ENCODE assay signal across 16 mouse cellular contexts in the genomic region with DNA sequence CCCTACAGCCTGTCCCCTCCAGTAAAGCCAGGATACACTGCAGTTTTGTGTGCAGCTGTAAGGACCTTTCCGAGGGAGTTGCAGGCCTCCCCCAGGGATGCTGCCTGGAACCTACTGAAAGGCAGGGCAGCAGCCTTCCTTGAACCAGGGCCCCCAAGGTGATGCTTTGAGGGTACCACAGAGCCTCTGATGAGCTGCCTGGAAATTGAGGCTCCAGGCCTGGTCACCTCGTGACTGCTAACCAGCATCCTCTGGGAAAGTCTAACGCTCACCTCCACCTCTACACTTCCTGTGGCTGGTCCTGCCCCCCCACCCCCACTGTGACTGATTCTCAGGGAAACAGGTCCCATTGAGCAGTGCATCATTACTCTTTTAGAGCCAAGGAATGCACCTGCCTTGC. TPM values are rescaled to one million over a fixed set of nuclear protein-coding genes. Genes with fewer than 3 reads are reported as not detected.
DNase-seq lines count a peak whose midpoint lies in the region; ATAC-seq and TF ChIP-seq lines count a peak whose summit lies in the region.
"Had no signal": no experiment of that assay in that cellular context is flagged by ENCODE, and none has a peak within 500 bp of the region (broad histone marks: within the 10 kb centered on the region; RNA-seq: fewer than 3 reads in every experiment).

No protein-coding gene starts in this region.

- H3K27ac ChIP-seq in neural tube, embryonic 11.5 days (ENCODE audit: low read depth, low read length), result no peak overlapping the region
- no peak overlapping the region for H3K27ac ChIP-seq in hindbrain, embryonic 10.5 days
- no peak overlapping the region for H3K27ac ChIP-seq in midbrain, embryonic 13.5 days
- no peak overlapping the region for H3K27ac ChIP-seq in gastrocnemius, adult 2 months
- H3K27ac ChIP-seq: heart, embryonic 13.5 days; liver, embryonic 13.5 days had no signal

- intact Hi-C loops in gastrocnemius, adult 2 months (cut with DNase I), result no loop called here

- H3K4me2 ChIP-seq in neural tube, embryonic 11.5 days (ENCODE audit: low read depth), result peak overlapping the region; percentile 98
- H3K4me2 ChIP-seq in midbrain, embryonic 13.5 days (replicated peaks), result peak overlapping the region; percentile 89
- H3K4me2 ChIP-seq: liver, embryonic 13.5 days had no signal

- H3K9ac ChIP-seq in neural tube, embryonic 11.5 days (ENCODE audit: low read length), result no peak overlapping the region
- H3K9ac ChIP-seq in midbrain, embryonic 13.5 days (replicated peaks), result peak overlapping the region; percentile 92
- H3K9ac ChIP-seq: heart, embryonic 13.5 days; liver, embryonic 13.5 days had no signal

- no peak for DNase-seq in neural tube, embryonic 11.5 days (ENCODE audit: low spot score)
- no peak for DNase-seq in neural tube, embryonic 10.5 days (ENCODE audit: extremely low spot score, low spot score)
- no peak for DNase-seq in hindbrain, embryonic 10.5 days (ENCODE audit: low spot score)
- DNase-seq in gastrocnemius, adult 2 months, result no peak
- DNase-seq in ovary, postnatal 10 days (ENCODE audit: low spot score), result no peak
- no peak for DNase-seq in T-cell, adult 2 months (ENCODE audit: low spot score)
- DNase-seq: gastrocnemius, postnatal 14 days; kidney, postnatal 36 days; liver, embryonic 13.5 days; lung, postnatal 14 days; spleen, adult 18-20 months had no signal

- peaks cover 32% of the 10 kb centered on the region for H3K4me1 ChIP-seq in neural tube, embryonic 11.5 days (ENCODE audit: control insufficient read depth, insufficient read depth, low read length)
- H3K4me1 ChIP-seq in hindbrain, embryonic 10.5 days (replicated peaks), result peaks cover 61% of the 10 kb centered on the region
- peaks cover 67% of the 10 kb centered on the region for H3K4me1 ChIP-seq in midbrain, embryonic 13.5 days (replicated peaks)

- 43% methylated on average over 3 of the region's 3 CpGs for WGBS in neural tube, embryonic 11.5 days
- WGBS in hindbrain, embryonic 10.5 days, result 44% methylated on average over 3 of the region's 3 CpGs
- WGBS in midbrain, embryonic 13.5 days, result 46% methylated on average over 3 of the region's 3 CpGs

- peaks cover 64% of the 10 kb centered on the region for H3K27me3 ChIP-seq in neural tube, embryonic 11.5 days (ENCODE audit: control insufficient read depth, insufficient read depth, low read length)
- H3K27me3 ChIP-seq in hindbrain, embryonic 10.5 days (ENCODE audit: insufficient read depth, poor library complexity, severe bottlenecking), result peaks cover 98% of the 10 kb centered on the region
- peaks cover 85% of the 10 kb centered on the region for H3K27me3 ChIP-seq in midbrain, embryonic 13.5 days

- H3K9me3 ChIP-seq in neural tube, embryonic 11.5 days (ENCODE audit: control insufficient read depth, low read length), result no peaks in the 10 kb centered on the region
- H3K9me3 ChIP-seq in hindbrain, embryonic 10.5 days, result no peaks in the 10 kb centered on the region
- no peaks in the 10 kb centered on the region for H3K9me3 ChIP-seq in midbrain, embryonic 13.5 days
- H3K9me3 ChIP-seq: heart, embryonic 13.5 days; liver, embryonic 13.5 days had no signal

- peak overlapping the region; percentile 58 for H3K4me3 ChIP-seq in neural tube, embryonic 11.5 days (ENCODE audit: low read depth, low read length)
- H3K4me3 ChIP-seq in hindbrain, embryonic 10.5 days, result peak overlapping the region; percentile 71; the same call in 1 of the 2 replicates
- H3K4me3 ChIP-seq in midbrain, embryonic 13.5 days (replicated peaks), result peak overlapping the region; percentile 70
- no peak overlapping the region for H3K4me3 ChIP-seq in gastrocnemius, adult 2 months
- H3K4me3 ChIP-seq: erythroblast, embryonic 14.5 days; liver, embryonic 13.5 days had no signal

- no peak for TF ChIP-seq CTCF in gastrocnemius, adult 2 months (IDR thresholded peaks at IDR 0.05)

- ATAC-seq in neural tube, embryonic 11.5 days (ENCODE audit: insufficient read depth, low FRiP score, low TSS enrichment), result no peak
- no peak for ATAC-seq in midbrain, embryonic 13.5 days
- ATAC-seq: Patski had no signal

- H3K36me3 ChIP-seq in neural tube, embryonic 11.5 days (ENCODE audit: control insufficient read depth, insufficient read depth, low read length), result no peaks in the 10 kb centered on the region
- no peaks in the 10 kb centered on the region; the same call in 1 of the 2 replicates for H3K36me3 ChIP-seq in hindbrain, embryonic 10.5 days
- no peaks in the 10 kb centered on the region for H3K36me3 ChIP-seq in midbrain, embryonic 13.5 days
- H3K36me3 ChIP-seq: heart, embryonic 13.5 days; liver, embryonic 13.5 days had no signal

RNA-seq across cellular contexts. Expression of a gene that starts 2.3 kb away (rescaled TPM):
- 8.3 and 9.2 TPM in 2 replicates for polyA plus RNA-seq in neural tube, embryonic 11.5 days (2014; fragmentation: Nextera tagmentation; extraction: Ambion mirVana)
- polyA plus RNA-seq in hindbrain, embryonic 10.5 days (2016; fragmentation: Nextera tagmentation; extraction: Ambion mirVana), result 3.2 and 9.7 TPM in 2 replicates
- 7.3 and 8.6 TPM in 2 replicates for polyA plus RNA-seq in midbrain, embryonic 13.5 days (2015; fragmentation: Nextera tagmentation; extraction: Ambion mirVana)
- total RNA-seq in gastrocnemius, adult 2 months (2021), result not detected
- total RNA-seq: common myeloid progenitor, adult 5-6 weeks had no signal
- polyA plus RNA-seq: erythroblast, embryonic 14.5 days had no signal

RNA-seq across cellular contexts. Expression of a gene that starts 54.1 kb away (rescaled TPM):
- polyA plus RNA-seq in neural tube, embryonic 11.5 days (2014; fragmentation: Nextera tagmentation; extraction: Ambion mirVana), result 13.9 and 18.1 TPM in 2 replicates
- polyA plus RNA-seq in hindbrain, embryonic 10.5 days (2016; fragmentation: Nextera tagmentation; extraction: Ambion mirVana), result 21.4 and 23.4 TPM in 2 replicates
- 22.8 and 22.9 TPM in 2 replicates for polyA plus RNA-seq in midbrain, embryonic 13.5 days (2015; fragmentation: Nextera tagmentation; extraction: Ambion mirVana)
- total RNA-seq in gastrocnemius, adult 2 months (2021), result 1 to 10 TPM; 4.3 to 4.5 TPM

RNA-seq across cellular contexts. Expression of a gene that starts 57.4 kb away (rescaled TPM):
- polyA plus RNA-seq in neural tube, embryonic 11.5 days (2014; fragmentation: Nextera tagmentation; extraction: Ambion mirVana), result 12.2 and 12.6 TPM in 2 replicates
- polyA plus RNA-seq in hindbrain, embryonic 10.5 days (2016; fragmentation: Nextera tagmentation; extraction: Ambion mirVana), result 11.8 and 12.4 TPM in 2 replicates
- 9.7 and 11.7 TPM in 2 replicates for polyA plus RNA-seq in midbrain, embryonic 13.5 days (2015; fragmentation: Nextera tagmentation; extraction: Ambion mirVana)
- 10 to 100 TPM; 24.9 to 32.5 TPM for total RNA-seq in gastrocnemius, adult 2 months (2021)
